Mouse (Mus musculus) olfactory bulb, adult 2 months (tissue): ENCODE measurements around the gene Hoxc6. TPM values are rescaled to one million over a fixed set of nuclear protein-coding genes. Genes with fewer than 3 reads are reported as not detected.

Experiments used
- H3K27ac ChIP-seq: fragments of 200-500 bp; 2 replicates; pipeline ENCODE4 v1.5.1; 2012; ENCODE audit warnings: low read depth, low read length; ENCODE audit not compliant: insufficient read depth
- H3K4me1 ChIP-seq: fragments of 200-500 bp; 2 replicates; pipeline ENCODE4 v1.6.1; 2012; ENCODE audit warnings: low read length; ENCODE audit not compliant: control insufficient read depth, insufficient read depth
- H3K4me3 ChIP-seq: fragments of 200-500 bp; 2 replicates; pipeline ENCODE4 v1.5.1; 2012; ENCODE audit warnings: mild to moderate bottlenecking, low read depth, low read length, moderate library complexity; ENCODE audit not compliant: insufficient read depth
- CTCF ChIP-seq: fragments of 200-500 bp; IDR thresholded peaks from 2 replicates; pipeline ENCODE4 v1.5.1; 2012; ENCODE audit warnings: low read depth, mild to moderate bottlenecking, low read length, moderate library complexity; ENCODE audit not compliant: insufficient read depth
- POLR2A ChIP-seq: fragments of 200-500 bp; IDR thresholded peaks from 2 replicates; pipeline ENCODE4 v1.6.1; 2012; ENCODE audit warnings: mild to moderate bottlenecking, low read depth, low read length, moderate library complexity; ENCODE audit not compliant: insufficient read depth
- WGBS: fragments of 180-500 bp; shearing (Covaris S2); methylation state at CpG from one replicate; pipeline ENCODE4 v1.1.7; 2018; 5-methylcytosine and 5-hydroxymethylcytosine counted together
- polyA plus RNA-seq: library from polyadenylated mRNA; stranded (reverse); fragments of >200 nt; gene quantifications from 2 replicates; pipeline ENCODE4 v1.2.4, GENCODE M21; 2012; ENCODE audit warnings: low replicate concordance; ENCODE audit not compliant: missing spikeins, insufficient read depth, insufficient read length

Hoxc6 gene
- polyA plus RNA-seq, 1 experiment: not detected

DNA sequence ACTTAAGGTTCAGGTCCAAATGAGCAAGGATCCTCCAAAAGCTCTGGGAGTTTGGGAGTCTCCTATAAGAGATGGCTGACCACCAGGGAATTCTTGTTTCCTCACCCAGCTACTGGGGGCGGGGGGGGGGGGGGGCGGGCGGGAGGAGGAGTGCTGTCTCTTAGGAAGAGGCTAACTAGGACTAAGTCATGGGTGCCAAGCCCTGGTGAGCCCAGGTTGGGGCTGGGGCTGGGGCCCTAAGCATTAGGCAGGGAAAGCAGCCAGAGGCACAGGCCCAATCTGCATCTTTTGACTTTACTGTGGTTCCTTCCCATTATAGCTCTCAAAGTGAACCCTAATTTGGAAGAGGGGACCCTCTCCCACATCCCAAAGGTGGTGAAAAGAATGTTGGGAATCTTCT is 34.1 kb downstream of the Hoxc6 start:
- no peaks in the 10 kb centered on the region for H3K4me1 ChIP-seq
- H3K4me3 ChIP-seq: no peak overlapping the region
- WGBS: 0% methylated on average over 3 of the region's 3 CpGs
- no peak for TF ChIP-seq CTCF
- no peak for TF ChIP-seq POLR2A
- H3K27ac ChIP-seq: no peak overlapping the region

- 4% methylated on average over 26 of the region's 26 CpGs for WGBS
- Histone ChIP-seq H3K4me3 (no peak overlapping the region), H3K4me1 (no peaks in the 10 kb centered on the region), H3K27ac (no peak overlapping the region)
- TF ChIP-seq CTCF: no peak
- no peak for TF ChIP-seq POLR2A
Measured at GRCm38 (mm10) chr15:103032646-103033575, 34.9 kb downstream of the Hoxc6 start.

DNA sequence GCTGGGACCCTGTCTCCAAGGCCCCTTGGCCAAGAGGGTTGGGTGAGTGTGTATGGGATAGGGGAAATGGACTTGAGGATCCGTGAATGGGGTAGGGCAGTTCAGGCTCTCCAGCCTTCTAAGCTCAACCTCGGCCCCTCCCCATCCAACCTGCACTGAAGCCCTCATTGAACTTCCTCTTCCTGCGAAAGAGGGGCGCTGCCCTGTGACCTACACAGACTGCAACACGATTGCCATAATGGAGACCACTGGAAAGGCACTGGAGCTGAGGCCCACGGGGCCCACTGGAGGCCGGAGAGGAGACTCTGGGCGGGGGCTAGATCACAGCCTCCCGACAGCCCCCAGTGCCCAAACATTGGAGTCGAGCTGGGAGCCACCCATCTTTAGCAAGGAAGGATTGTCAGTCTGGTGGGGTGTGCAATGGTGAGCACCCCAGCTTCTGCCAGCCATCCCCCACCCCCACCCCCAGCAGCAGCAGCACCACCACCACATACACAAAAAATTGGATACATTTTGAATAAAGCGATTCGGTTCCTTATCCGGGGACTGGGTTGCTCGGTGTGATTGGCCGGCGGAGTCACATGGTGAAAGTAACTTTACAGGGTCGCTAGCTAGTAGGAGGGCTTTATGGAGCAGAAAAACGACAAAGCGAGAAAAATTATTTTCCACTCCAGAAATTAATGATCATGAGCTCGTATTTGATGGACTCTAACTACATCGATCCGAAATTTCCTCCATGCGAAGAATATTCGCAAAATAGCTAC is 36.2 kb downstream of the Hoxc6 start:
- no peak for TF ChIP-seq POLR2A
- no peak for TF ChIP-seq CTCF
- Histone ChIP-seq H3K27ac (no peak overlapping the region), H3K4me3 (no peak overlapping the region), H3K4me1 (no peaks in the 10 kb centered on the region)
- WGBS: under 1% methylated on average over 24 of the region's 24 CpGs

DNA sequence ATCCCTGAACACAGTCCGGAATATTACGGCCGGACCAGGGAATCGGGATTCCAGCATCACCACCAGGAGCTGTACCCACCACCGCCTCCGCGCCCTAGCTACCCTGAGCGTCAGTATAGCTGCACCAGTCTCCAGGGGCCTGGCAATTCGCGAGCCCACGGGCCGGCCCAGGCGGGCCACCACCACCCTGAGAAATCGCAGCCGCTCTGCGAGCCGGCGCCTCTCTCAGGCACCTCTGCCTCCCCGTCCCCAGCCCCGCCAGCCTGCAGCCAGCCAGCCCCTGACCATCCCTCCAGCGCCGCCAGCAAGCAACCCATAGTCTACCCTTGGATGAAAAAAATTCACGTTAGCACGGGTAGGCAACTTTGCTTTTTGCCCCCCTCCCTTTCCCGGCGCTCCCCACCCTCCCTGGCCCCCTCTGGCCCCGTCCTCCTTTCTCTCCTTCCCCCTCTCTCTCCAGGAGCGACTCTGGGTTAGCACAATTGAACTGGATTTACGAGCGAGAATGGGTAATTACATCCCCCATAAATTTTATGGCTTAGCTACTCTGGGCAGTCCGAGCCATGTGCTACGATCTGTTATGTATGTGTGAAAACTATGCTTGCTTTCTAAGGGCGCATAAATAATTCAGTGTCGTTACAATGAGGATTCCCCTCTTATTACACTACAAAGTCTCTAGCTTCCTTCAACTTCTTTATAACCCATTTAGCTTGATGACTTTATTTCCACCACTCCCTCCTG is 36.9 kb downstream of the Hoxc6 start:
- Histone ChIP-seq H3K27ac (no peak overlapping the region), H3K4me3 (no peak overlapping the region), H3K4me1 (no peaks in the 10 kb centered on the region)
- TF ChIP-seq POLR2A (no peak), CTCF (no peak)
- WGBS: 2% methylated on average over 34 of the region's 34 CpGs

DNA sequence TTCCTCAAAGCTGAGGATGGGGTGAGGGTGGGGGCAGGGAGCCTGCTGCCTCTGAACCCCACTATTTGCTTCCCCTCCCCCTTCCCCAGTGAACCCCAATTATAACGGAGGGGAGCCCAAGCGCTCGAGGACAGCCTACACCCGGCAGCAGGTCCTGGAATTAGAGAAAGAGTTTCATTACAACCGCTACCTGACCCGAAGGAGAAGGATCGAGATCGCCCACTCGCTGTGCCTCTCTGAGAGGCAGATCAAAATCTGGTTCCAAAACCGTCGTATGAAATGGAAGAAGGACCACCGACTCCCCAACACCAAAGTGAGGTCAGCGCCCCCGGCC is 37.5 kb downstream of the Hoxc6 start:
- 2% methylated on average over 14 of the region's 14 CpGs for WGBS
- TF ChIP-seq CTCF: no peak
- Histone ChIP-seq H3K27ac (no peak overlapping the region), H3K4me1 (no peaks in the 10 kb centered on the region), H3K4me3 (no peak overlapping the region)

- no peaks in the 10 kb centered on the region for H3K4me1 ChIP-seq
- 46% methylated on average over 1 of the region's 1 CpGs for WGBS
- no peak overlapping the region for H3K27ac ChIP-seq
Measured at GRCm38 (mm10) chr15:103037579-103037978, 39.5 kb downstream of the Hoxc6 start.

DNA sequence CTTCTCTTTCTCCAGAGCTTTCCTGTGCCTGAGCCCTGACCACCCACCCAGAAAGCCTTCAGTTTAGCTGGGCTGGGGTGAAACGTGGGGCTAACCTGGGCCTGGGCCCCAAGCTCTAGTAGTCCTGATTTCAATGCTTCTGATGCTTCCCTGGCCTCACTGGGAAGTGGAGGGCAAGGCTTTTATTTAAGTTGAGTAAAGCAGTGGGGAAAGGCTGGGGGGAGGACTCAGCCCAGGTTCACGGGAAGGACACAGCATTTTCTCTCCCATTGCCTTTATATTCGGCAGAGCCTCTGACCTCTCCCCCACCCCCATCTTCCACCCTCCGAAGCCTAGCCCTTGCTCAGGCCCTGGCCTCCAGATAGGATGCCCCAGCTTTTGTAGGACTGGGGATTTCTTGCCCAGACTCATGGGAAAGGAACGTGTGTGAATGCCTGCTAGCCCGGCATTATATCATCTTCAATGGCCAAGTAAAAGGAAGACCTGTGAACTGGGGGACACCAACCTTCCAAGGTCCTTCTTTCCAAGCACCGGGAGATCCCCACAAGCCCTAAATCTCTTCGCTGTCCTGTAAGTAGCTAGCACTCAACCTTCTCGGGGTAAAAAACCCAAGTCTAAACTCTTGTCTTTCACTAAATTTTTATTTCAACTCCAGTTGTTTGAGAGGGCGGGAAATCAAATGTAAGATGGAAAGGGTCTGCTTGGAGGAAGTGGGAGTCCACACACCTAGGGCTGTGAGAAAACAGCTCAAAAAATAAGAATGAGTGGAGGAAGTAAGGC is 40.8 kb downstream of the Hoxc6 start:
- TF ChIP-seq POLR2A (no peak), CTCF (no peak)
- Histone ChIP-seq H3K4me3 (no peak overlapping the region), H3K4me1 (no peaks in the 10 kb centered on the region), H3K27ac (no peak overlapping the region)
- 25% methylated on average over 10 of the region's 10 CpGs for WGBS

More at GRCm38 (mm10) chr15:103037579-103037978, 39.5 kb downstream of the Hoxc6 start:
- H3K4me3 ChIP-seq: no peak overlapping the region
- TF ChIP-seq POLR2A (no peak), CTCF (no peak)

DNA sequence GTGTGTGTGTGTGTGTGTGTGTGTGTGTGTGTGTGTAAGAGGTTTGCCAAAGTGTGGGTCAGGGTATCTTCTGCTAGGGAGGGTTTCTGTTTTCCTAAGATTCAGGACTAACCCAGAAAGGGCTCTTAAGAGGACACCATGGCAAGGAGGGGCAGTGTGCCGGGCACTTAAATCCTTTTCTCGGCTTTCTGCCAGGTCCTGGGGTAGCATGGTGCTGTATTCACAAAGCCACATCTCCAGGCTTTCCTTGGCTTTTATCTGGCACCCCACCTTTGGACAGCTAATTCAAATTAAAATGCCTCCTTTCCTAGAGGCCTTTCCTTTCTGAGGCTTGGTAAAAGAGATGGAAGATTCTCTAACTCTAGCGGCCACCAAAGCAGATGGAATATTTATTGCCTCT is 41.6 kb downstream of the Hoxc6 start:
- Histone ChIP-seq H3K4me3 (no peak overlapping the region), H3K4me1 (no peaks in the 10 kb centered on the region), H3K27ac (no peak overlapping the region)
- 21% methylated on average over 3 of the region's 3 CpGs for WGBS
- no peak for TF ChIP-seq CTCF
- no peak for TF ChIP-seq POLR2A

DNA sequence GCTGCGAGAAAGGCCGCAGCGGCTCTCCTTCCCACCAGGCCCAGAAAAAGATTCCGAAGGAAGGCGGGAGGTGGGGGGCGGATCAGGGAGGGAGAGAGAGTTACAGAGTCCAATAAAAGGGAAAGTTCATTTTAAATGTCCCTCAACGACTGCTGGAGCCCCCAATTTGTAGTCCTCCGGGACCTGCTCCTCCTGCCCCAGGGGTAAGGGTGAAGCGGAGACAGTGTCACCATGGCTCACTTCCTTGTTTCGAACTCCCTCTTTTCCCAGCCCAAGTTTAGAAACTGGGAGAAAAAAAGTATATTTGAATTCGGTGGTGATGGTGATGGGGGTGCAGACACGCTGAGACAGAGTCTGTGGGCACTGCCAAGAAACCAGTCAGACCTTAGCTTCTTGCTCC is 42.5 kb downstream of the Hoxc6 start:
- Histone ChIP-seq H3K4me3 (no peak overlapping the region), H3K27ac (no peak overlapping the region), H3K4me1 (no peaks in the 10 kb centered on the region)
- TF ChIP-seq POLR2A (no peak), CTCF (no peak)
- whole genome bisulfite sequencing: 9% methylated on average over 12 of the region's 12 CpGs
